Mouse (Mus musculus) erythroblast, embryonic 14.5 days (primary cell): ENCODE data around the gene Tekt1.

Experiments
- GATA1 ChIP-seq: IDR thresholded peaks from 2 replicates; pipeline ENCODE4 v1.6.1; 2012; ENCODE audit warnings: low read length, inconsistent platforms, mixed read lengths
- TAL1 ChIP-seq: IDR thresholded peaks from 3 replicates; pipeline ENCODE4 v1.6.1; 2012; ENCODE audit warnings: low read length, inconsistent platforms, mixed read lengths

DNA sequence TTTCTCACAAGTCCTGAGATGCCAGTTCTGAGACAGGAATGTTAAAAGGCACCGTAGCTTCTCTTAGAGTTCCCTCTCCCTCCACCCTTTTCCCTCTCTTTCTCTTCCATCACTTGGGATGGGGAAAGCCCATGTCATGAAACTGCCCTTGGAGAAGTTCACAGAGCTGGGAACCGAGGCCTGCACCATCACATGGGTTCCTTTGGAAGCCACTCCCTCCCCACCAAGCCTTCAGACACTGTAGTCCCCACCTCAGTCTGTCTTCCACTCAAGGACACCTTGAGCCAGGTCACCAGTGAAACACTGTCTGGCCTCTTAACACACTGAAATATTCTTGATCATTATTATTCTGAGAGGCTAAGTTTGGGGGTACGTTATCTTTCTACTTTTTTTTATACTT lies 9.1 kb downstream of the Tekt1 start:
- TF ChIP-seq TAL1 (no peak), GATA1 (no peak)
